In the genomic region with DNA sequence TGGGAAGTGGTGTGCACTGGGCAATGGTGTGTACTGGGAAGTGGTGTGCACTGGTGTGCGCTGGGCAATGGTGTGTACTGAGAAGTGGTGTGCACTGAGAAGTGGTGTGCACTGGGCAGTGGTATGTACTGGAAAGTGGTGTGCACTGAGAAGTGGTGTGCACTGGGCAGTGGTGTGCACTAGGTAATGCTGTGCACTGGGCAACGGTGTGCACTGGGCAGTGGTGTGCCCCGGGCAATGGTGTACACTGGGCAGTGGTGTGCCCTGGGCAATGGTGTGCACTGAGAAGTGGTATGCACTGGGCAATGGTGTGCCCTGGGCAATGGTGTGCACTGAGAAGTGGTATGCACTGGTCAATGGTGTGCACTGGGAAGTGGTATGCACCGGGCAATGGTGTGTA, we compare ENCODE assay signal across 11 mouse cellular contexts. TPM values are rescaled to one million over a fixed set of nuclear protein-coding genes. Genes with fewer than 3 reads are reported as not detected.
ATAC-seq lines count a peak whose summit lies in the region.
"Had no signal": no experiment of that assay in that cellular context is flagged by ENCODE, and none has a peak within 500 bp of the region (broad histone marks: within the 10 kb centered on the region; RNA-seq: fewer than 3 reads in every experiment).

No protein-coding gene starts in this region.

- no peak overlapping the region for H3K4me3 ChIP-seq in forebrain, embryonic 12.5 days (replicated peaks)
- H3K4me3 ChIP-seq in forebrain, embryonic 13.5 days, result no peak overlapping the region
- H3K4me3 ChIP-seq in hindbrain, embryonic 13.5 days, result no peak overlapping the region
- no peak overlapping the region for H3K4me3 ChIP-seq in hindbrain, embryonic 12.5 days
- no peak overlapping the region for H3K4me3 ChIP-seq in midbrain, embryonic 13.5 days (replicated peaks)
- no peak overlapping the region for H3K4me3 ChIP-seq in midbrain, embryonic 16.5 days (ENCODE audit: low read depth, low read length)
- H3K4me3 ChIP-seq in midbrain, embryonic 15.5 days, result no peak overlapping the region
- H3K4me3 ChIP-seq: limb, embryonic 15.5 days; myocyte had no signal

- no peaks in the 10 kb centered on the region for H3K27me3 ChIP-seq in forebrain, embryonic 12.5 days
- no peaks in the 10 kb centered on the region for H3K27me3 ChIP-seq in forebrain, embryonic 13.5 days
- no peaks in the 10 kb centered on the region for H3K27me3 ChIP-seq in hindbrain, embryonic 13.5 days
- no peaks in the 10 kb centered on the region for H3K27me3 ChIP-seq in hindbrain, embryonic 12.5 days
- H3K27me3 ChIP-seq in midbrain, embryonic 13.5 days, result 0 out of 2 replicates have a peak, but pooled peaks cover under 1% of the 10 kb centered on the region
- no peaks in the 10 kb centered on the region for H3K27me3 ChIP-seq in midbrain, embryonic 16.5 days (ENCODE audit: control insufficient read depth, insufficient read depth, low read depth, low read length)
- H3K27me3 ChIP-seq in midbrain, embryonic 15.5 days (replicated peaks), result no peaks in the 10 kb centered on the region
- H3K27me3 ChIP-seq: limb, embryonic 15.5 days had no signal

- ATAC-seq in forebrain, embryonic 12.5 days (ENCODE audit: low FRiP score), result 0 out of 2 replicates have a peak, but pooled peaks have one; percentile 10
- no peak for ATAC-seq in forebrain, embryonic 13.5 days
- peak; percentile 58; the same call in 1 of the 2 replicates for ATAC-seq in hindbrain, embryonic 13.5 days (ENCODE audit: low FRiP score)
- ATAC-seq in hindbrain, embryonic 12.5 days (ENCODE audit: low FRiP score), result no peak
- ATAC-seq in midbrain, embryonic 13.5 days, result peak; percentile 55
- ATAC-seq in midbrain, embryonic 16.5 days, result no peak
- ATAC-seq in midbrain, embryonic 15.5 days (replicated peaks), result peak; percentile 15; the same call in 1 of the 2 replicates
- no peak for ATAC-seq in megakaryocyte progenitor cell, adult 5-6 weeks (replicated peaks; ENCODE audit: poor library complexity)
- ATAC-seq: forebrain, embryonic 14.5 days had no signal

- H3K4me1 ChIP-seq in forebrain, embryonic 12.5 days, result 0 out of 2 replicates have a peak, but pooled peaks cover 2% of the 10 kb centered on the region
- H3K4me1 ChIP-seq in forebrain, embryonic 13.5 days, result no peaks in the 10 kb centered on the region
- H3K4me1 ChIP-seq in hindbrain, embryonic 13.5 days (replicated peaks), result 0 out of 2 replicates have a peak, but pooled peaks cover 7% of the 10 kb centered on the region
- no peaks in the 10 kb centered on the region for H3K4me1 ChIP-seq in hindbrain, embryonic 12.5 days
- no peaks in the 10 kb centered on the region for H3K4me1 ChIP-seq in midbrain, embryonic 13.5 days (replicated peaks)
- H3K4me1 ChIP-seq in midbrain, embryonic 16.5 days (ENCODE audit: control insufficient read depth, insufficient read depth, low read length), result no peaks in the 10 kb centered on the region; the same call in 1 of the 2 replicates
- H3K4me1 ChIP-seq in midbrain, embryonic 15.5 days, result peaks cover 2% of the 10 kb centered on the region; the same call in 1 of the 2 replicates

- no peak overlapping the region for H3K9ac ChIP-seq in forebrain, embryonic 12.5 days
- no peak overlapping the region for H3K9ac ChIP-seq in forebrain, embryonic 13.5 days
- no peak overlapping the region for H3K9ac ChIP-seq in hindbrain, embryonic 13.5 days
- no peak overlapping the region for H3K9ac ChIP-seq in hindbrain, embryonic 12.5 days
- H3K9ac ChIP-seq in midbrain, embryonic 13.5 days (replicated peaks), result no peak overlapping the region
- no peak overlapping the region for H3K9ac ChIP-seq in midbrain, embryonic 16.5 days (ENCODE audit: low read depth, low read length)
- H3K9ac ChIP-seq in midbrain, embryonic 15.5 days, result no peak overlapping the region
- H3K9ac ChIP-seq: limb, embryonic 15.5 days had no signal

- no peak overlapping the region for H3K27ac ChIP-seq in forebrain, embryonic 12.5 days
- H3K27ac ChIP-seq in forebrain, embryonic 13.5 days, result no peak overlapping the region
- no peak overlapping the region for H3K27ac ChIP-seq in hindbrain, embryonic 13.5 days
- H3K27ac ChIP-seq in hindbrain, embryonic 12.5 days, result no peak overlapping the region
- no peak overlapping the region for H3K27ac ChIP-seq in midbrain, embryonic 13.5 days
- H3K27ac ChIP-seq in midbrain, embryonic 16.5 days (ENCODE audit: low read length), result no peak overlapping the region
- no peak overlapping the region for H3K27ac ChIP-seq in midbrain, embryonic 15.5 days
- H3K27ac ChIP-seq: limb, embryonic 15.5 days had no signal

- no peak overlapping the region for H3K4me2 ChIP-seq in forebrain, embryonic 12.5 days
- H3K4me2 ChIP-seq in forebrain, embryonic 13.5 days, result no peak overlapping the region
- H3K4me2 ChIP-seq in hindbrain, embryonic 13.5 days, result no peak overlapping the region
- H3K4me2 ChIP-seq in hindbrain, embryonic 12.5 days (replicated peaks), result no peak overlapping the region
- H3K4me2 ChIP-seq in midbrain, embryonic 13.5 days (replicated peaks), result no peak overlapping the region
- no peak overlapping the region for H3K4me2 ChIP-seq in midbrain, embryonic 16.5 days (ENCODE audit: low read length)
- H3K4me2 ChIP-seq in midbrain, embryonic 15.5 days, result no peak overlapping the region
- H3K4me2 ChIP-seq: limb, embryonic 15.5 days had no signal

- 97% methylated on average over 4 of the region's 4 CpGs for WGBS in forebrain, embryonic 12.5 days
- 98% methylated on average over 4 of the region's 4 CpGs for WGBS in forebrain, embryonic 13.5 days
- WGBS in hindbrain, embryonic 13.5 days, result 96% methylated on average over 4 of the region's 4 CpGs
- 97% methylated on average over 4 of the region's 4 CpGs for WGBS in hindbrain, embryonic 12.5 days
- WGBS in midbrain, embryonic 13.5 days, result 96% methylated on average over 4 of the region's 4 CpGs
- 98% methylated on average over 4 of the region's 4 CpGs for WGBS in midbrain, embryonic 16.5 days
- 97% methylated on average over 4 of the region's 4 CpGs for WGBS in midbrain, embryonic 15.5 days

- H3K9me3 ChIP-seq in forebrain, embryonic 12.5 days, result no peaks in the 10 kb centered on the region
- no peaks in the 10 kb centered on the region for H3K9me3 ChIP-seq in forebrain, embryonic 13.5 days (replicated peaks)
- no peaks in the 10 kb centered on the region for H3K9me3 ChIP-seq in hindbrain, embryonic 13.5 days
- H3K9me3 ChIP-seq in hindbrain, embryonic 12.5 days (replicated peaks), result no peaks in the 10 kb centered on the region
- H3K9me3 ChIP-seq in midbrain, embryonic 13.5 days, result no peaks in the 10 kb centered on the region
- H3K9me3 ChIP-seq in midbrain, embryonic 16.5 days (replicated peaks; ENCODE audit: control insufficient read depth, low read length, poor library complexity, severe bottlenecking), result no peaks in the 10 kb centered on the region
- H3K9me3 ChIP-seq in midbrain, embryonic 15.5 days, result no peaks in the 10 kb centered on the region
- H3K9me3 ChIP-seq: limb, embryonic 15.5 days had no signal

- no peaks in the 10 kb centered on the region for H3K36me3 ChIP-seq in forebrain, embryonic 12.5 days (replicated peaks)
- H3K36me3 ChIP-seq in forebrain, embryonic 13.5 days (ENCODE audit: poor library complexity, severe bottlenecking), result no peaks in the 10 kb centered on the region
- peaks cover 15% of the 10 kb centered on the region for H3K36me3 ChIP-seq in hindbrain, embryonic 13.5 days
- H3K36me3 ChIP-seq in hindbrain, embryonic 12.5 days, result no peaks in the 10 kb centered on the region
- H3K36me3 ChIP-seq in midbrain, embryonic 13.5 days, result no peaks in the 10 kb centered on the region
- H3K36me3 ChIP-seq in midbrain, embryonic 16.5 days (ENCODE audit: control insufficient read depth, insufficient read depth, low read length), result no peaks in the 10 kb centered on the region
- no peaks in the 10 kb centered on the region for H3K36me3 ChIP-seq in midbrain, embryonic 15.5 days (replicated peaks)
- H3K36me3 ChIP-seq: limb, embryonic 15.5 days had no signal

RNA-seq across cellular contexts. Expression of gene Gnb4, which starts 7.2 kb away (rescaled TPM):
- 34.9 and 40.5 TPM in 2 replicates for polyA plus RNA-seq in forebrain, embryonic 12.5 days (2016; fragmentation: Nextera tagmentation; extraction: Ambion mirVana)
- 46.7 and 48.0 TPM in 2 replicates for polyA plus RNA-seq in forebrain, embryonic 13.5 days (2015; fragmentation: Nextera tagmentation; extraction: Ambion mirVana)
- polyA plus RNA-seq in hindbrain, embryonic 13.5 days (2015; fragmentation: Nextera tagmentation; extraction: Ambion mirVana), result 79.5 and 80.8 TPM in 2 replicates
- polyA plus RNA-seq in hindbrain, embryonic 12.5 days (2016; fragmentation: Nextera tagmentation; extraction: Ambion mirVana), result 55.0 and 60.0 TPM in 2 replicates
- 53.5 and 55.5 TPM in 2 replicates for polyA plus RNA-seq in midbrain, embryonic 13.5 days (2015; fragmentation: Nextera tagmentation; extraction: Ambion mirVana)
- polyA plus RNA-seq in midbrain, embryonic 16.5 days (2015; fragmentation: Nextera tagmentation; extraction: Ambion mirVana), result 102 and 105 TPM in 2 replicates
- polyA plus RNA-seq in midbrain, embryonic 15.5 days (2015; fragmentation: Nextera tagmentation; extraction: Ambion mirVana), result 86.4 and 90.4 TPM in 2 replicates
- total RNA-seq in megakaryocyte progenitor cell, adult 5-6 weeks (2015), result 2.1 and 8.3 TPM in 2 replicates
- total RNA-seq in megakaryocyte progenitor cell, adult 5-6 weeks (2017), result 3.0 and 13.7 TPM in 2 replicates

Comparison
In these comparisons a context has a peak if more than half of its experiments do, and no peak if none do; other contexts are left out.
1. ATAC-seq: peak in forebrain, embryonic 12.5 days (single experiment), hindbrain, embryonic 13.5 days (single experiment), midbrain, embryonic 13.5 days (single experiment) and midbrain, embryonic 15.5 days (single experiment); none in forebrain, embryonic 13.5 days (single experiment), hindbrain, embryonic 12.5 days (single experiment), midbrain, embryonic 16.5 days (single experiment) and megakaryocyte progenitor cell, adult 5-6 weeks (single experiment).